Mouse (Mus musculus) hematopoietic stem cell, adult 5-6 weeks (primary cell): ENCODE data around the gene Gpat2. TPM values are rescaled to one million over a fixed set of nuclear protein-coding genes. Genes with fewer than 3 reads are reported as not detected.

Experiments used
- ATAC-seq, 2 experiments: fragments of 125-278 bp in 1 of 2; replicated peaks in 1 of 2; 2 replicates each; pipeline ENCODE4 v1.8.0; 2016 to 2017; ENCODE audit warnings: inconsistent platforms in 2 of 2, mild to moderate bottlenecking in 2 of 2, moderate number of reproducible peaks in 2 of 2, low read depth in 1 of 2, moderate TSS enrichment in 1 of 2; ENCODE audit not compliant: low FRiP score in 2 of 2, poor library complexity in 2 of 2, severe bottlenecking in 2 of 2, insufficient read depth in 1 of 2, low TSS enrichment in 1 of 2
- total RNA-seq: library from RNA; stranded (forward); fragments of 172-1452, 232-1000 nt; gene quantifications from 2 replicates; pipeline ENCODE4 v1.2.3, GENCODE M21; 2017

Gene Gpat2
- total RNA-seq, 1 experiment from 2014 or later = not detected

DNA sequence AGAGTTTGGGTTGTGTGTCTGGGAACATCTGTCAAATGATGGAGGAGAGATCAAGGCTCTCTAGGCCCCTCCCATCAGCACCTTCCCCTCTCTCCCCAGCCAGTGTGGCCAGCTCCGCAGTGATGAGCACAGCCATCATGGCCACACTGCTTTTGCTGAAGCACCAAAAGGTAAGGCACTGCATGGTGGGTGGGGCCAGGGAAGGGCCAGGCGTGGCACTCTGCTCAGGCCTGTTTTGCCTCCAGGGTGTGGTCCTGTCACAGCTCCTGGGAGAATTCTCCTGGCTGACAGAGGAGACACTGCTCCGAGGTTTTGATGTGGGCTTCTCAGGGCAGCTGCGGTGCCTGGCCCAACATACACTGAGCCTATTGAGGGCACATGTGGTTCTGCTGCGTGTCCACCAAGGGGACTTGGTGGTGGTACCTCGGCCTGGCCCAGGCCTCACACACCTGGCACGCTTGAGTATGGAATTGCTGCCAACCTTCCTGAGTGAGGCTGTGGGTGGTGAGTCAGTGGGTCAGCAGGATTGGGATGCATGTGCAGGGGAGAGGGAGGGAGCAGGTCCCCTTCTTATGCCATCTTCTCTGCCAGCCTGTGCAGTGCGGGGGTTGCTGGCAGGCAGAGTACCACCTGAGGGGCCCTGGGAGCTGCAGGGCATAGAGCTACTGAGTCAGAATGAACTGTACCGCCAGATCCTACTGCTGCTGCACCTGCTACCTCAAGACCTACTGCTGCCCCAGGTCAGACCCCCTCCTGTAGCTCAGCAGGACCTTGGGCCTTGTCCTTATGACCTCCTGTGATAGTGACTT is 8.7 kb downstream of the Gpat2 start:
- ATAC-seq = no peak

DNA sequence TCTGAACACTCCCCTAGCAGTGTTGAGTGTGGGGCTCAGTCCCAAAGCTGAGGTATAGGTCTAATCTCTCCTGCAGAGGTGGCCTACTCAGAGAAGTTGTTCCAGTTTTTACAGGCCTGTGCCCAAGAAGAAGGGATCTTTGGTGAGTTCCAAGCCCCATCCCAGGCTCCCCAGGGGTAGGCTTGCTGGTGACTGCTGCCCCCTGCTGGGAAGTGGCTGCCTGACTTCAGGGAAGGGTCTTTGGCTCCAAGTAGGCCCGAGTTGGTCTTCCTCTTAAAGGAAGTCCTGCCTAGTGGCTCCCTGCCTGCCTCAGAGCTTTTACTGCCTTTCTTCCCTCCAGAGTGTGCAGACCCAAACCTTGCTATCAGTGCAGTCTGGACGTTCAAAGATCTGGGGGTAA is 10.1 kb downstream of the Gpat2 start:
- ATAC-seq = 0 out of 4 replicates have a peak, but pooled peaks of 1 of the 2 experiments have one; percentile 20

DNA sequence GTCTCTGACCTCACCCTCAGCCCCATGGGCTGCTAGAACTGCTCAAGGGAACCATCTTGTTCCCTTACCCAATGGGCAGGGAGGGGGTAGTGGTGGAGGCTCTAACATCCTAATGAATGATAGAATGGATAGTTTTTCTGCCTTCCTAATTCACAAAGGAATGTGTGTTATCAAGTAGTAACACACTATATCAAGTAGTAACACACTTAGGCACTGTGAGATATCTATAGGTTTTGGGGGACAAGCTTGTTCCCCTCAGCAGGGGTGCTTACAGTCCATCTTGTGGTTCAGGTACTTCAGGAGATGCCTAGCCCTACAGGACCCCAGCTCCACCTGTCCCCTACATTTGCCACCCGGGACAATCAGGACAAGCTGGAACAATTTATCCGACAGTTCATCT is 10.6 kb downstream of the Gpat2 start:
- no peak for ATAC-seq

DNA sequence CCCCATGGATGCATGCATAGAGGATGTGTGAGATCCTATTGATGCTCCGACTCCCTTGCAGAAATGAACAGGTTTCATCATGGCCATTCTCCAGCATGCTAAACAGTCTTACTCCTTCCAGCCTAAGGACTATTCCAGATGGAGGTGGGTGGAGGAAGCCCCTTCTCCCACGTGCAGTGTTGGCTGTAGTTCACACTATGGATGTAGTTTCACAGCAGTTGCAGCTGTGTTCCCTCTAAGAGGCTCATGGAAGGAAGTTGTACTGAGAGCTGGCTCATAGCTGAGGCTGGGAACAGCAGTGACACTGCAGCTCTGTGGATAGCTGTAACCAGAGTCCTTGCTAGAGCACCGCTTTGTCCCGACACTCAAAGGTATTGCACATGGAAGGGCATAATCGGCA is 12.7 kb downstream of the Gpat2 start:
- ATAC-seq = no peak

DNA sequence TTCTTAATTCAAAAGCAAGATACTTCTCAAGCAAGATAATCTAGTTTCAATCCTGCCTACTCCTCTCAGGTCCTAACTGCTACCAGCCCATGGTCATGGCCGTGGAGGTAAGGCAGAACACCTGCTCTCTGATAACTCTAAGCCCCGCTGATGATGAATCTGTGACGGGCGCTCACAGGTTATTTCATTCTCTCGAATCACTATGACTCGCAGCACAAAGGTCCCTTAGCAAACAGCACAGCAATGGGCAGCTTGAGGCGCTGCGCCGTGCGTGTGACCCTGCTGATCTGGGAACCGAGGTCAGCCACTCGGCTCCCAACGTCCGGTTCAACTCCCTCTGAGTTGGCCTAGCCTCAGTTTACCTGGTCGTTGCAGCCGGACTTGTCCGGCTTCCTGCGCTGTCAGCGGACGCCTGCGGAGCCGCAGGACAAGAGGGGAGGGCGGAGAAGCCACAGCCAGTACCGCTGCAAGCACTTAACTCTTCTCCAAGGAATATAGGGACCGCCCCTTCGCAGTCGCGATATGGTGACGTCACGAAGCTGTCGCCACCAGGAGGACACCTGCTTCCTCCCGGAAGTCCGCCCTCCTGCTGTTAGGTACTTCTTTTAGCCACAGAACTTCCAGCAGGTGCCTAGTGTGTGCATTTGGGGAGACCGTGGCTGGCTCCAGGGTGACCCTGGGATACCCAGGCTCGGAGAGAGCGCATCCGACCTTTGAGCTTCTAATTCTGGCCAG is 19.2 kb downstream of the Gpat2 start, which contains the start of gene Fahd2a:
Gene Fahd2a, minus strand, starts transcription at position 511 of the 735 bp plus-strand sequence.
- ATAC-seq = peak; percentile 93 to 97

DNA sequence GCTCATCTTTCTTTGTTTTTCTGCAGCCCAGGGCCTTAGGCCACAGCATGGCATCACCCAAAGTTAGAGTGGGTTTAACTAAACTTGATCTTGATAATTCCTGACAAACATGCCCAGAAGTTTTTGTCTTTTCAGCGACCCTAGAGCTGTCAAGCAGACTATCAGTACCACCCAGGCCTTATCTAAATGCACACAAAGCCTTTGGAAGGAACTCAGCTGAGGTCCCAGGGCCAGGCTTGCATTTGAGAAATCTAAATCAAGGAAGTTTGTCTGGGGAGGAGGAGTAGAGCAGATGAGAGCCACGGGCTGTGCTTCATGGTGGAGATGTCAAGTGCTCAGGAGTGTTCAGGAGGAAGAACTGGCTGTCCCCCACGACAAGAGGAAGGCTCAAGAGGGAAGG is 21.8 kb downstream of the Gpat2 start:
- no peak for ATAC-seq

DNA sequence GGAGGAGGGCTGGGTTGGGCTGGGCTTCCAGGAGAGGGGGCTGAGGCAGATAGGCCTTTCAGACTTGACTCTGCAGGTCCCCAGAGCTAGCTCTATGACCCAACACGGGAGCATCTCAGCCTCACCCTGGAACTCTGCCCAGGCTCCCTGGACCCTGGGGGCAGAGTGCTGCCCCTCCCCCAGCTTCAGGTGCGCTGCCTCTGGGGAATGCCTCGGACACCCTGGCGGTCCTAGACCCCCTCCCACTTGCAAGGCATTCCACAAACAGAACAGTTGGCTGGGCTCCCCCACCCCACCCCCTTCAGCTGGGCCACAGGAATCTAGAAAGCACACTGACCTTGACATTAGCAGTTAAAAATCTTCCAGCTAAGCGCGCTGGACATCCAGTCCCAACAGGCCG is 24.7 kb downstream of the Gpat2 start:
- no peak for ATAC-seq

DNA sequence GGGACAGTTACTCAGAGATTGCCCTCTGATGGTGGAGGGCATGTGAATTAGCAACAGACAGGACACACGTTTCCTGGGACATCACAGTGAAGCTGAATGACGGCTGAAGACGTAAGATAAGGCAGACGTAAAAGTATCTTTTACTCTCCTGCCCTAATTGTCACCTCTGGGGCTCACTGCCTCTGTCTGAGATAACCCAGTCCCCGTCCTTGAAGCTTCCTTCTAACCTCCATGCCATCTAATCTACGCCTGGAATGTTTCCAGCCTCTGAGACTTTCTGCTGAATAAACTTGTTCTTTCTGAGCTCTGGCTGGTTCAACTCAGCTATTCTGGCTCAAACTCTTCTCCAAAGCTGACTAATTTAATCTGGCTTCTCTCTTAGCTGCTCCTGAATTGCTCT is 26.7 kb downstream of the Gpat2 start:
- ATAC-seq = no peak

DNA sequence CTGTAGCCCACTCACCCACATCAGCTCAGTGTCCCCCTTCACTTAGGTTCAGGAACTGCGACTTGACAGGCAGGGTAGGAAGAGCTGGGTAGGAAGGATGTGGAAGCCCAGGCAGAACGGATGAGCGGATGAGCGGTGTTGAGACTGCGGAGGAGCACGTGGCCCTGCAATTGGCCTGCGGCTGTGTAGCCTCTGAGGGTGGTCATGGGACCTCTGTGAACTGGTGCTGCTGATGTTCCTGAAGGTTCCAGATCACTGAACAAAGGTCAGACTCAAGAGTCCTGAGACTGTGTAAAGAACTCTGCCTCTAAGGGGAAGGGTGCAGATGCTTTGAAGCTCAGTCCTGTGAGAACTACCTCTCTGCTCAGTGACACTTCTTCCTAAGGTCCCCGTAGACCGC is 28.1 kb downstream of the Gpat2 start:
- ATAC-seq = no peak

DNA sequence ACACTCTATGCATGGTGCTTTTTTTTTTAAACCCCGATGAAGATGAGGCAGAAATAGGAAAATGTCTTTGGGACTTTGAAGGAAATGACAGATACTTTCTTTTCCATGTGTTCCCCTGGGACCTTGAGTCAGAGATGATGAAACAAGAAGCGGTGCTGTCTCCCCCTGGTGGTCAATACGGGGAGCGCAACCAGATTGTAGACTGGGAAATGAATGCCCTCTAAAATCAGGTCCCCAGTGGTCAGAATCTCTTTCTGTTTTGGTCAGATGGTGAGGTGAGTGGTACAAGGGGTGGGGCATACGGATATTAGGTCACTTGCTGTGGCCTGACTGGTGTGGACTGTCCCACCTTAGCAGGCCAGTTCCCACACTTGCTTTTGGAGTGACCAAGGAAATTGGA is 28.8 kb downstream of the Gpat2 start:
- peak; percentile 50 to 63; a peak in 2 of 4 replicates for ATAC-seq

DNA sequence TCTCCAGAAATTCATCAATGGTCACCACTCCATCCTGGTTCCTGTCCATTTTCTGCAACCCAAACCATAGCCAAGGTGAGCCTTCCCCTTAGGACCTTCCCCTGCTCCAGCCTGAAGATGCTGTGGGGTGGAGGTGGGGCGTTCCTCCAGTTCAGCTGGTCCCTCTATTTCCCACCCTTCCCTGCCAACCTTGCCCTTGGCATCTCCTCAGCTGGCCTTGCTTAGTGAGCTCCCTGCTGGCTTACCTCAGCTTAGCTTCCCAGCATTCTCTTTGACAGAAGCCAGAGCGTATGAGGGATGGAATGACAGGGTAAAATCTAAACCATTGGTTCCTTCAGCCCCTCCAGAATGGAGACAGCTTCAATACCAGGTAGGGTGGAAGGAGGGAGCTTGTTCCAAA is 34.3 kb downstream of the Gpat2 start:
- no peak for ATAC-seq

DNA sequence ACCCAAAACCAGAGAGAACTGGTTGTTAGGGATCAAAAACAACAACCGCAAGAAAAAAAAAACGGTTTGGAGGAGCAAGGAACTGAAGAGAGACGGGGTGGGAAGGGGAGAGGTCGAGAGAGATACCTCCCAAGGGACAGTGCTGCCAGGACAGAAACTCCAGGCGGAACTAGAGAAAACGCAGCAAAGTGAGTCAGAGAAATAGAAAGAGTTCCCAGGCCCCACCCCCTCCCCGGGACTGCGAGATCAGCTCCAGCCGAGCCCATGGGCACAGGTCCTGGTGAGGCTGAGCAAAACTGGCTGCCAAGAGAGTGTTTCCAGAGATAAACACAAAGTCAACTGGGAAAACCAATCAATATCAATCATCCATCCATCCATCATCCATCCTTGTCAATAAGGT is 36.4 kb downstream of the Gpat2 start:
- no peak for ATAC-seq

DNA sequence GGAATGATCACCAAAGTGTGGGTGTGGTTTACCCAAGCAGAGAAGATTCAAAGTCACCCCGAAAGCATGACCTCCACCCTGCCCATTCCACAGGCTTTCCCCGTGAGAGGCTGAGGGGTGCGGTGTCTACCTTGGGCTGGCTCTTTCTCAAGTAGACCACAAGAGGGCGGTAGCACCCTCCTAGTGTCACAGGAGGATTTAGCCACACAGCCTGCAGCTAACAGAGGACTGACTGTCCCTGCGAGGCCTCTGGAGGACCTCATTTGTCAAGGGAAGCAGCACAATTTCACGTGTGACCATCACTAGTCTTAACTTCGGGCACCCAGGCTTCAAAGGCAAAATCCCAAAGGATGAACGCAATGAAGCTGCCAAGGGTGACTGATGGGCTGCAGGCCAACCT is 37.3 kb downstream of the Gpat2 start:
- peak; percentile 89 to 95 for ATAC-seq

DNA sequence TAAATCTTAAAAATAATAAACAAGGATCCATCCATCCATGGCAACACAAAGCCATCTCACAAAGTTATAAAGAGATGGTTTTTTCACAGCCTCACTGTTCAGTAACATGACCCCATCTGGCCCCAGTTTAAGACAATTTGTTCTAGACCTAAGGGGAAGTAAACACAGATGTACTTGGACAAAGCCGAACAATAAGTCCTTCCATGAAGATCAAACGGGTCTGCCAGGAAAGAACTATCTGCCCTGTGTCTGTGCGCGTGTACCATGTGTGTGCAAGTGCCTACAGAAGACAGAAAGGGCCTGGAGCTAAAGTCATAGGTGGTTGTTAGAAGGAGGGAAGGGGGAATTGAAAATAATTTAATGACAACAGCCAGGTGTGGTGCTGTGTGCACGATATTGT is 45.2 kb downstream of the Gpat2 start:
- no peak for ATAC-seq

DNA sequence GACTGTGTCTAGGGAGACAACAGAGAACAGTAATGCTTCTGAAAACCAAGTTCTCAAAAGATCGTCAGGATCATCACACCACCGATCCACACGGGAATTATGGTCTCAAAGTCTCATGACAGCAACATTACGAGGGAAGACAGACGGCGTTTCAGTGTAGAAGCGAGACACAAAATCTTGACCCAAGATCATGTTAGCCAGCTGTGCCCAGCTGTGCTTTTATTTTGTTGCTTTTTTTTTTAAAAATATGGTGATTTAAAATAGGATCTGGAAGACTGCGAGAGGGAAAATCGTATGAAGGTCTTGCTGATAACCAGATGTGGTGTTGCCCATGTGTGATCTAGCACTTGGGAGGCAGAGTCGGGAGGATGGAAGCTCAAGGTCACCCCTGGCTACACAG is 45.7 kb downstream of the Gpat2 start:
- no peak for ATAC-seq

DNA sequence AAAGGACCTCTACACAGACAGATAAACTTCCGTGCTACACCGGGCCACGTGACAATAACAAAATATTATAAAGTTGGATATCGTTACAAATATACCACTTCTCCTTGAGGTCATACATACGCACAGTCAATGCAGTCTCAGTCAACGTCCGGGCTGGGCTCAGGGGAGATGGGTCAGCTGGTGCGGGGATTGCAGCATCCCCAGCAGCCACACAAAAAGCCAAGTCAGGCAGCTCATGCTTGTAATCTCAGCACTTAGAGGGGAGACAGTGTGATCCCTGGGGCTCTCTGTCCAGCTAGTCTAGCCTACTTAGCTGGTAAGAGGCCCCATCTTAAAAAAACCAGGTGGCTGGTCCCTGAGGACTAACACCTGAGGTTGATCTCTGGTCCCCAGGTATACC is 46.3 kb downstream of the Gpat2 start:
- ATAC-seq = no peak

DNA sequence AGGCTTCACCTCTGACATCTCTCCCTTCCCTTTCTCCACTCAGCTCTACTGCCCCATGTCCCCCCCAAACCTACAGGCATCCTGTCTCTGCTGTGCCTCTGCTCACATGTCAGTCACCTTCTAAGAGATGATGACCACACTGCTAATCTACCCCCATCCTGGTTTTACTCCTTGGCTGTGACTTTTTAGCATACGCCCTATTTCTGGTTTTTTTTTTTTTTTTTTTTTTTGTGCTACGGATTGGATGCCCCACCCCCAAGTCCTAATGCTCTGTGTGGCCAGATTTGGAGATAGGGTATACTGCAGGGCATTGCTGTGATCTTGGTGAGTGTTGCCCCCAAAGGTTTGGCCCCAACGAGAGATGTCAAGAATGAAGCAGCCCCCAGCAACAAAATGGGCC is 47.3 kb downstream of the Gpat2 start:
- ATAC-seq = no peak

DNA sequence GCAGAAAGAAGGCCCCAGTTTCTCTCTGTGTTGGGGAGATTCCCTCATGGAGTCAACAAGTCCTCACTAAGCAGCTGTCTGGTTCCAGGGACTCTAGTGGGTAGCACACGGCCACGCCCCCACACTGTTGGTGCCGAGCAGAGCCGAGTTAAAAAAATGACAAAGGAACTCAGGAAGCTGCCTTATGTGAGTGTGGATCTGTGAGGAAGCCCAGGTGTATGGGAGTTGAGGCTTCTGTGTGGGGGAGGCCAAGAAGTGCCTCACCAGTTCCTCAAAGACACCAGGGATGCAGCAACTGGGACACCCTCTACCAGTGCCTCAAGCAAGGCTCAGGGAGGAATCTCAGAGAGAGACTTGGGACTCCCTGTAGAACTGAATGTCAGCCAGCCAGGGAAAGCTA is 54.2 kb downstream of the Gpat2 start:
- ATAC-seq = no peak

DNA sequence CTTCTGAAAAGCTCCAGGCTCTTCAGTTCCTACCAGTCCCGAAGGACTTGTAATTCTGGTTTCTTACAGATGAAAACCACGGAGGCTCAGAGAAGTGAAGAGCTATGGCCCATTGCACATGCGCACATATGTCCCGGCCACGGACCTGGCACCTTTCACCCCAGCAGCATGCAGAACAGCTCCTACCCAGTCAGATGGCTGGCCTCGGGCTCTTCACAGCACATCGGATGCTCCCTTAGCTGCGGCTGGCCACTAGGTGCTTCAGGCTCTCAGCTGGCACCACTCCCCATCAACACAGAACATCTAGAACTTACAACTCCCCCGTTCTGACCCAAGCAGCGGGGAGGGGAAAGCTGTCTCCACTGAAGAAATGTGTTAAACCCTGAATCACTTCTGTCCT is 54.8 kb downstream of the Gpat2 start:
- no peak for ATAC-seq
